Mouse (Mus musculus) heart, embryonic 15.5 days (tissue): ENCODE results near the gene Tenm2. TPM values are rescaled to one million over a fixed set of nuclear protein-coding genes. Genes with fewer than 3 reads are reported as not detected.

ENCODE experiments used
- ATAC-seq: fragments of 200-750 bp; cut with Nextera tagmentation; replicated peaks from 2 replicates; pipeline ENCODE4 v1.8.0; 2017; ENCODE audit warnings: low read depth, moderate TSS enrichment; ENCODE audit not compliant: insufficient number of reproducible peaks, insufficient read depth, low FRiP score
- H3K27ac ChIP-seq: fragments of 300-500 bp; sonication (generic); 2 replicates; pipeline ENCODE4 v1.5.1; 2015; ENCODE audit warnings: mild to moderate bottlenecking, inconsistent platforms
- H3K27me3 ChIP-seq: fragments of 300-500 bp; sonication (generic); 2 replicates; pipeline ENCODE4 v1.6.1; 2015; ENCODE audit warnings: inconsistent platforms
- H3K36me3 ChIP-seq: fragments of 300-500 bp; sonication (generic); 2 replicates; pipeline ENCODE4 v1.6.1; 2015; ENCODE audit warnings: mild to moderate bottlenecking, inconsistent platforms
- H3K4me1 ChIP-seq: fragments of 300-500 bp; sonication (generic); replicated peaks from 2 replicates; pipeline ENCODE4 v1.6.1; 2015; ENCODE audit warnings: inconsistent platforms
- H3K4me2 ChIP-seq: fragments of 300-500 bp; sonication (generic); 2 replicates; pipeline ENCODE4 v1.6.1; 2015; ENCODE audit warnings: inconsistent platforms, mild to moderate bottlenecking, moderate library complexity
- H3K4me3 ChIP-seq: fragments of 300-500 bp; sonication (generic); 2 replicates; pipeline ENCODE4 v1.5.1; 2015; ENCODE audit warnings: mild to moderate bottlenecking, inconsistent platforms
- H3K9ac ChIP-seq: fragments of 300-500 bp; sonication (generic); 2 replicates; pipeline ENCODE4 v1.6.1; 2015; ENCODE audit warnings: mild to moderate bottlenecking, inconsistent platforms
- H3K9me3 ChIP-seq: fragments of 300-500 bp; sonication (generic); replicated peaks from 2 replicates; pipeline ENCODE4 v1.6.1; 2016; ENCODE audit warnings: inconsistent platforms
- WGBS: fragments of 180-500 bp; shearing (Covaris S2); methylation state at CpG from one replicate; pipeline ENCODE4 v1.1.7; 2015; ENCODE audit warnings: mixed read lengths; 5-methylcytosine and 5-hydroxymethylcytosine counted together
- polyA plus RNA-seq: library from polyadenylated mRNA; unstranded; fragments of >200 nt; fragmentation: Nextera tagmentation; extraction: Ambion mirVana; gene quantifications from 2 replicates; pipeline ENCODE4 v1.2.1, GENCODE M21; 2015

The Tenm2 gene
- polyA plus RNA-seq, 1 experiment from 2014 or later: 0.49 TPM

DNA sequence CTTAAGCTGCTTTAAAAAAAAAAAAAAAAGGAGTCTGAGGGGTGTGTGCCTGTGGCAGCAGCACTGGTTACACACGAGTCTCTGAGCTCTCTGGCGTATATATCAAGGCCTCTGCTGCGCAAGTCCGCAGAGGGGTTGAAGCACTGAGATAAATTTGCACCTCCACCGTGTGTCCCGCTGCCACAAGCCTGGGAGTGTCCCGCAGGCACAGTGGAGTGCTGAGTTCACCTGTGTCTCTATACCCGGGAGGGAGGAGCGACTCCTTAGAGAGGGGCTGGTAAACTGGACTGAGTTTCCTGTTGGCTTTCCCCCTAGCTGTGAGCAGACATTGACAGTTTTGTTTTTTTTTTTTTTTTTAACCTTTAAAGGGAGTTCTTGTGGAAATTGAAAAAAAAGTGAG, 1082.8 kb downstream of the Tenm2 start:
- Histone ChIP-seq H3K27me3 (no peaks in the 10 kb centered on the region), H3K9me3 (no peaks in the 10 kb centered on the region), H3K27ac (no peak overlapping the region), H3K4me1 (peaks cover 10% of the 10 kb centered on the region), H3K9ac (no peak overlapping the region), H3K4me2 (peak overlapping the region; percentile 39), H3K4me3 (no peak overlapping the region), H3K36me3 (no peaks in the 10 kb centered on the region)
- ATAC-seq: no peak
- 12% methylated on average over 9 of the region's 9 CpGs for WGBS

DNA sequence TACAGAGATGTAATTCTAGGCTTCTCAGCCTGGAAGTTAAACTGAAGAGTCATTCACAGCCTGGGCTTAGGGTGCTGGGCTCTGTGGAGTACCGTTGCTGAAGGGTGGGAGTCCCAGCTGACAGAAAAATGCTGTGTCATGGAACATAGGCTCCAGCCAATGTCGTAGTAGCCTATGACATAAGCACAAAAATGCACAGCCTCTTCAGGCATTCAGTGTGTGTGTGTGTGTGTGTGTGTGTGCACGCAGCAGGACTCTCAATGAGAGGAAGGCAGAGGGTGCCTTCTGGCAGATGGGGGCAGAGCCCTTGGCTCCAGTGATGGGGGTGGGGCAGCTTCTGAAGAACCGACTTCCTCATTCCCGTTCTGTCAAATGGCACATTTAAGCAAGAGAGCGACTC, 1083.5 kb downstream of the Tenm2 start:
- no peak for ATAC-seq
- Histone ChIP-seq H3K4me3 (no peak overlapping the region), H3K27ac (no peak overlapping the region), H3K27me3 (no peaks in the 10 kb centered on the region), H3K4me2 (peak overlapping the region; percentile 3; the same call in 1 of the 2 replicates), H3K9ac (no peak overlapping the region), H3K4me1 (peaks cover 10% of the 10 kb centered on the region), H3K36me3 (no peaks in the 10 kb centered on the region), H3K9me3 (no peaks in the 10 kb centered on the region)
- 4% methylated on average over 6 of the region's 6 CpGs for WGBS

DNA sequence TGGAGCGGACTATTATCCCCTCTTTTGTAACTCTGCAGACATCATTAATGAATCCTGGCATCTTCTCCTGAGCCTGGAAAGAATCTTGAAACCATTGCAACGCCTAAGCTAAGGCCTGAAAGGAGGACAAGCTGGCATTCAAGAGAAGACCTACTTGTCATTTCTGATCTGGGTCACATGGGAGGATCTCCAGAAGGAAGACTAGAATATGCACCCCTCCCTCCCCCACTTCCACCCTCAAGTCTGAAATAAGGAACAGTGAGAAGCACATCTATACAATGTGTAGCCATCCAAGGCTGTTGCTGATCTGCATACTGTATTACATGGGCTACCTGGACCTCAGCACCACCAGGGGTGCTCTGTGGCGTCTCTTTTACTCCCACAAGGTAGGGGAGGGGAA, 1086.7 kb downstream of the Tenm2 start:
- H3K27ac ChIP-seq: no peak overlapping the region
- no peak for ATAC-seq
- H3K36me3 ChIP-seq: no peaks in the 10 kb centered on the region

GRCm38 (mm10) chr11:36145057-36145456, 1090.7 kb downstream of the Tenm2 start:
- Histone ChIP-seq H3K9ac (no peak overlapping the region), H3K36me3 (no peaks in the 10 kb centered on the region), H3K27me3 (no peaks in the 10 kb centered on the region), H3K4me3 (no peak overlapping the region), H3K4me1 (no peaks in the 10 kb centered on the region), H3K27ac (no peak overlapping the region), H3K4me2 (no peak overlapping the region), H3K9me3 (no peaks in the 10 kb centered on the region)
- no peak for ATAC-seq
- 79% methylated on average over 12 of the region's 12 CpGs for WGBS

More for the DNA sequence above, 1086.7 kb downstream of the Tenm2 start:
- H3K9me3 ChIP-seq: no peaks in the 10 kb centered on the region
- H3K9ac ChIP-seq: no peak overlapping the region
- H3K4me2 ChIP-seq: no peak overlapping the region
- 83% methylated on average over 3 of the region's 3 CpGs for WGBS
- H3K4me3 ChIP-seq: no peak overlapping the region
- no peaks in the 10 kb centered on the region for H3K27me3 ChIP-seq
- peaks cover 10% of the 10 kb centered on the region for H3K4me1 ChIP-seq

- H3K4me3 ChIP-seq: no peak overlapping the region
- 0 out of 2 replicates have a peak, but pooled peaks cover 3% of the 10 kb centered on the region for H3K27me3 ChIP-seq
- WGBS: 74% methylated on average over 10 of the region's 10 CpGs
- H3K27ac ChIP-seq: no peak overlapping the region
- no peaks in the 10 kb centered on the region for H3K36me3 ChIP-seq
- no peaks in the 10 kb centered on the region for H3K9me3 ChIP-seq
- H3K9ac ChIP-seq: no peak overlapping the region
- ATAC-seq: no peak
- H3K4me2 ChIP-seq: no peak overlapping the region
- H3K4me1 ChIP-seq: no peaks in the 10 kb centered on the region
Observed at GRCm38 (mm10) chr11:36140411-36140810, 1095.4 kb downstream of the Tenm2 start.

GRCm38 (mm10) chr11:36139521-36139920, 1096.2 kb downstream of the Tenm2 start:
- Histone ChIP-seq H3K36me3 (no peaks in the 10 kb centered on the region), H3K9me3 (no peaks in the 10 kb centered on the region), H3K27me3 (0 out of 2 replicates have a peak, but pooled peaks cover 3% of the 10 kb centered on the region), H3K4me1 (no peaks in the 10 kb centered on the region), H3K27ac (no peak overlapping the region), H3K9ac (no peak overlapping the region), H3K4me3 (no peak overlapping the region), H3K4me2 (no peak overlapping the region)
- ATAC-seq: no peak
- 72% methylated on average over 16 of the region's 16 CpGs for WGBS

DNA sequence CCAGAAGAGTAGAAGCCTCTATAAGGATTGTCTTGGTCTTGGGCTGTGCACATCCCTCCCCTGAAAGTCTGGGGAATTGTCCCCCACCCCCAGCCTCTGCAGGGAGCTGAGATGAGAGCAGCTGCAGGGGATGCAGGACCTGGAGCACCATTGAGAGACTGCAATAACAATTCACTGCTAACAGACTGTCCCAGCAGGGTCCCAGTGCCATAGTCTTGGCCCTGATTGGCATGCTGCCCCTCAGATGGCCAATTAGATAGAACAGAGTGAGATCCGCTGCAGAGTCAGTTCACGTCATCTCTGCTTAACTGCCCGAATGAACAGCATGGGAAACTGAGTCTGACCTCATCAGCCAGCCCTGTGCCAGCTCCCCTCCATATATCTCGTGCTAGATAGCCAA, 1097.9 kb downstream of the Tenm2 start:
- 0 out of 2 replicates have a peak, but pooled peaks cover 3% of the 10 kb centered on the region for H3K27me3 ChIP-seq
- H3K4me2 ChIP-seq: no peak overlapping the region
- ATAC-seq: no peak
- H3K27ac ChIP-seq: no peak overlapping the region
- no peaks in the 10 kb centered on the region for H3K36me3 ChIP-seq
- no peaks in the 10 kb centered on the region for H3K4me1 ChIP-seq
- H3K9me3 ChIP-seq: no peaks in the 10 kb centered on the region
- 69% methylated on average over 4 of the region's 4 CpGs for WGBS
- no peak overlapping the region for H3K9ac ChIP-seq
- H3K4me3 ChIP-seq: no peak overlapping the region

DNA sequence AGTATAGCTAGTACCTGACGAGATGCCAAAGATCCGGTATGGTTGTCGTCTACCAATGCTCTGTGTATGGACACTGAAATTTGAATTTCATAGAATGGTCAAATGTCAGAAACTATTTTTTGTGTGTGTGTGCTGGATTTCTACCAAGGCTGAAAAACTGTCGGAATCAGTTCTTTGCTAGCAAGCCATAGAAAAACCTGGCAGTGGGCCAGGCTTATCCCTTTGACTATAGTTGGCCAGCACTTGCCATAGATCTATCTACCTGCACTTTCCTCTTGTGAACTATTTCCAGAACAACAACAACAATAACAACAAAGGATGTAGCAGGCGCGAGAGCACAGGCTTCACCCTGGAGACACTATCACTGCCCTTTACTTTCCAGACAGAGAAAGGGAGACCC, 1098.5 kb downstream of the Tenm2 start:
- 77% methylated on average over 6 of the region's 6 CpGs for WGBS

GRCm38 (mm10) chr11:36134645-36135044, 1101.1 kb downstream of the Tenm2 start:
- no peaks in the 10 kb centered on the region for H3K4me1 ChIP-seq
- H3K9me3 ChIP-seq: no peaks in the 10 kb centered on the region
- H3K27ac ChIP-seq: no peak overlapping the region
- no peaks in the 10 kb centered on the region for H3K36me3 ChIP-seq
- H3K4me2 ChIP-seq: no peak overlapping the region
- ATAC-seq: no peak
- H3K9ac ChIP-seq: no peak overlapping the region
- WGBS: 65% methylated on average over 9 of the region's 9 CpGs
- no peak overlapping the region for H3K4me3 ChIP-seq
- 0 out of 2 replicates have a peak, but pooled peaks cover 3% of the 10 kb centered on the region for H3K27me3 ChIP-seq

More for the DNA sequence above, 1098.5 kb downstream of the Tenm2 start:
- H3K9ac ChIP-seq: no peak overlapping the region
- no peaks in the 10 kb centered on the region for H3K4me1 ChIP-seq
- no peak overlapping the region for H3K4me3 ChIP-seq
- H3K27ac ChIP-seq: no peak overlapping the region
- no peak overlapping the region for H3K4me2 ChIP-seq
- H3K9me3 ChIP-seq: no peaks in the 10 kb centered on the region
- no peak for ATAC-seq
- H3K36me3 ChIP-seq: no peaks in the 10 kb centered on the region
- 0 out of 2 replicates have a peak, but pooled peaks cover 3% of the 10 kb centered on the region for H3K27me3 ChIP-seq

- no peaks in the 10 kb centered on the region for H3K4me1 ChIP-seq
- 55% methylated on average over 2 of the region's 2 CpGs for WGBS
- H3K36me3 ChIP-seq: no peaks in the 10 kb centered on the region
- no peak overlapping the region for H3K9ac ChIP-seq
- H3K9me3 ChIP-seq: no peaks in the 10 kb centered on the region
- no peak overlapping the region for H3K4me3 ChIP-seq
- no peaks in the 10 kb centered on the region for H3K27me3 ChIP-seq
- no peak overlapping the region for H3K4me2 ChIP-seq
- H3K27ac ChIP-seq: no peak overlapping the region
- ATAC-seq: no peak
Observed at GRCm38 (mm10) chr11:36123275-36123674, 1112.5 kb downstream of the Tenm2 start.

DNA sequence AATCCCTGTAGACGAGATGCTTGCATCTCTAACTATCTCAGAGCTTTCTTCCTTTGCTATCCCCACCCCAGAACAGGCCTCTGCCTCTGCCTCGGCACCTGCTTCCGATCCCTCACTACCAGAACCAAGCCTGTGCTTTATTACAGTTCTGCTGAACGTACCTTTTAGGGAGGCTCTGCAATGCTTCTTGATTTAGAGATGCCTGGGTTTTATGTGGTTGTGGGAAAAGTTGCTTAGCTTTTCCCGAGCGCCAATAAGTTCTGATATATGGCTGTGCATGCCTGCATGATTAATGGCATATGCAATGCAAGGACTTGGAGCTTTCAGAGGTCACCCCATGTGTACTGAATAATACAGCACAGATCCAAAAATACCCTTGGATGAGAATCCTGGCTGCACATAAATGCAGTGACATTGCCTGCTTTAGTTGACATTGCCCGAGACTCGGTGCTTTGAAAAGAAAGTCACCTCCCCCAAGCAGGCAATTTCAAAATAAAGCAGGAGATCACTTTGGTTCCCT, 1114.3 kb downstream of the Tenm2 start:
- Histone ChIP-seq H3K4me1 (no peaks in the 10 kb centered on the region), H3K27ac (no peak overlapping the region), H3K4me2 (no peak overlapping the region), H3K36me3 (no peaks in the 10 kb centered on the region), H3K9me3 (no peaks in the 10 kb centered on the region), H3K9ac (no peak overlapping the region), H3K4me3 (no peak overlapping the region), H3K27me3 (no peaks in the 10 kb centered on the region)
- ATAC-seq: no peak
- 62% methylated on average over 8 of the region's 8 CpGs for WGBS

DNA sequence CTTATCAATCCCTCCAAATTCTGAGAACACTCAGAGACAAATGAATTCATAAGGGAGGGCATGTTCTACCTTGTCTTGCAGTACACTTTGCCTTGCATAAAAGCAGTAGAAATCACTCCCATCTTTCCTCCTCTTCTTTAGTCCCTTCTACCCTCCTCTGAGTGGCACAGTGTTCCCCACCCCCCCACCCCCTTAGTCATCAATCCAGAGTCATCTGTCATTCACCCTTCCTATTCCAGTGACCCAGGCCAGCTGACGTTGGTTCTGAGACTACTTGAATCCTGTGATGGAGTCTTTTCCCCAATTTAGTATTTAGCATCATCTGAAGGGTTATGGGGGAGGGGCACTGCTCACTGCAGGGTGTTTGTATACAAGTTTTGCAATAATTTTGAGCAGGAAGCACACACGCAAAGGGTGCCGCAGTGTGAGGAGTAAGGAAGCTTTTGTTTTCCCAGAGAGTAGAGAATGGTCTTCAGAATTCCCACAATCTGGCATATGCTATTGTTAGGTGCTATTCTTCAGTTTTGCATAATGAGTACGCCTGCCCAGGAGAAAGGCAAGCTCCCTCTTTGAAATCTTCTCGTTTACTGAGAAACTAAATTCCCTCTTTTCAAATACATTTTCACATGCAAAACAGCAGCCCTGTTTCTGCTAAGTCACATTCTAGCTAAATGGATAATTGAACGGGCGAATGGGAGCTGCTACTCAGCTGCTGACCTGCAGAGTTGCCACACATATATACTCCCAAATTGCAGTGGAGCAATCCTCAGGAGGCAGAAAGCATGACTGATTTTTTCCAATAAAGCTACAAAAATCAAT, 1115.0 kb downstream of the Tenm2 start:
- Histone ChIP-seq H3K27ac (no peak overlapping the region), H3K4me3 (no peak overlapping the region), H3K36me3 (no peaks in the 10 kb centered on the region), H3K27me3 (no peaks in the 10 kb centered on the region), H3K4me1 (no peaks in the 10 kb centered on the region), H3K9ac (no peak overlapping the region), H3K9me3 (no peaks in the 10 kb centered on the region), H3K4me2 (no peak overlapping the region)
- WGBS: 67% methylated on average over 7 of the region's 7 CpGs
- no peak for ATAC-seq
